Mouse (Mus musculus) hindbrain, embryonic 14.5 days (tissue): Measurements from ENCODE around the gene Fam187b. TPM values are rescaled to one million over a fixed set of nuclear protein-coding genes. Genes with fewer than 3 reads are reported as not detected.
A peak's percentile ranks its signal among the peaks of the same experiment; 100 is the strongest.

Source experiments
- ATAC-seq: fragments of 200-750 bp; cut with Nextera tagmentation; 2 replicates; pipeline ENCODE4 v1.8.0; 2017; ENCODE audit warnings: moderate number of reproducible peaks, mild to moderate bottlenecking, moderate TSS enrichment, moderate library complexity; ENCODE audit not compliant: low FRiP score
- DNase-seq: peaks from one replicate; pipeline ENCODE4 v3.0.0-alpha.2; 2015; ENCODE audit warnings: low spot score
- H3K27ac ChIP-seq: fragments of 300-500 bp; sonication (generic); 2 replicates; pipeline ENCODE4 v1.5.1; 2014; ENCODE audit warnings: mild to moderate bottlenecking, moderate library complexity
- H3K27me3 ChIP-seq: fragments of 300-500 bp; sonication (generic); 2 replicates; pipeline ENCODE4 v1.6.1; 2014; ENCODE audit warnings: mild to moderate bottlenecking, low read length, mixed read lengths; ENCODE audit not compliant: control insufficient read depth, insufficient read depth
- H3K36me3 ChIP-seq: fragments of 300-500 bp; sonication (generic); replicated peaks from 2 replicates; pipeline ENCODE4 v1.6.1; 2014; ENCODE audit not compliant: control insufficient read depth, insufficient read depth
- H3K4me1 ChIP-seq: fragments of 300-500 bp; sonication (generic); replicated peaks from 2 replicates; pipeline ENCODE4 v1.6.1; 2014; ENCODE audit warnings: antibody characterized with exemption, low read length, mixed read lengths; ENCODE audit not compliant: control insufficient read depth, insufficient read depth
- H3K4me2 ChIP-seq: fragments of 300-500 bp; sonication (generic); replicated peaks from 2 replicates; pipeline ENCODE4 v1.6.1; 2014; ENCODE audit warnings: mild to moderate bottlenecking, moderate library complexity
- H3K4me3 ChIP-seq: fragments of 300-500 bp; sonication (generic); replicated peaks from 2 replicates; pipeline ENCODE4 v1.5.1; 2014; ENCODE audit warnings: mild to moderate bottlenecking, low read length
- H3K9ac ChIP-seq: fragments of 300-500 bp; sonication (generic); 2 replicates; pipeline ENCODE4 v1.6.1; 2014
- H3K9me3 ChIP-seq: fragments of 300-500 bp; sonication (generic); 2 replicates; pipeline ENCODE4 v1.6.1; 2016; ENCODE audit warnings: low read length; ENCODE audit not compliant: control insufficient read depth
- WGBS: fragments of 180-500 bp; shearing (Covaris S2); extraction: QIAGEN DNeasy Blood & Tissue Kit; methylation state at CpG from one replicate; pipeline ENCODE4 v1.1.7; 2014; 5-methylcytosine and 5-hydroxymethylcytosine counted together
- polyA plus RNA-seq: library from polyadenylated mRNA; unstranded; fragments of >200 nt; fragmentation: Nextera tagmentation; extraction: Ambion mirVana; gene quantifications from 2 replicates; pipeline ENCODE4 v1.2.1, GENCODE M21; 2014

Fam187b gene
- polyA plus RNA-seq, 1 experiment from 2014 or later: 1.0 TPM

DNA sequence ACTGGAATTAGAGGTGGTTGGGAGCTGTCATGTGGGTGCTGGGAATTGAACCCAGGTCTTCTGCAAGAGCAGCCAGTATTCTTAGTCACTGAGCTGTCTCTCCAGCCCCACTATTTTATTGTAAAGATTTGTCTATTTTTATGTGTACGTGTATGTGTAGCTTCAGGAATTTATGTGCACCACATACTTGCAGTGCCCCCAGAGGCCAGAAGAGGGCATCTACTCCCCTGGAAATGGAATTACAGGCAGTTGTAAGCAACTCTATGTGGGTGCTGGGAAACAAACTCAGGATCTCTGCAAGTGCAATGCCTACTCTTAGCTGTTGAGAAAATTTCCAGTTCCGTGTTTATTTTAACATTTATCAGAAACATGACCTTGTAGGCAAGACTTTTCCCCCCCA, 22.9 kb downstream of the Fam187b start:
- Histone ChIP-seq H3K9me3 (no peaks in the 10 kb centered on the region), H3K4me3 (no peak overlapping the region), H3K9ac (no peak overlapping the region), H3K27me3 (no peaks in the 10 kb centered on the region), H3K4me1 (no peaks in the 10 kb centered on the region), H3K4me2 (no peak overlapping the region), H3K36me3 (no peaks in the 10 kb centered on the region), H3K27ac (no peak overlapping the region)
- ATAC-seq (no peak), DNase-seq (no peak)
- 98% methylated on average over 2 of the region's 2 CpGs for WGBS

DNA sequence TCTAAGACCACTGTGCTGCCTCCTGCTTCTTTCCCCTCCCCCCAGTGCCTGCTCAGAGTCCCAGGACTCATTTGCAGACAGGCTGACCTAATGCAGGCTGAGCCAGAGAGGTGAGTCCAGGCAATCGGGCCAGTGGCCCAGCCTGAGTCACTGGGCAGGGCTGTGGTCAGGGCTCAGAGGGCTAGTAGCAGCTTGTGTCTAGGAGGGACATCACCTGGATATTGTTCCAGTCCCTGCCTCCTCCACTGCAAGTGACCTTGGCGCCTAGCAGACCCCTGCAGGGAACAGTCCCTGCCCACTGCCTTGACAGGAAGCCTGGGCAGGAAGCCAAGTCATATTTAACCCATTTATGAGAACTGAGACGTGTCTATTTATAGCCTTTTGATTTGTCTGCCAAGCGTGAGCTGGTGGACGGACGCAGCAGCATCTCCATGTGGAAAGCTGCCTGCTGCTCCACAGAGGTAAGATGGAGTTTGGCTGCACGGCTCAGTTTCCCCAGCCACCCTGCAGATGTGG, 27.0 kb downstream of the Fam187b start:
- no peaks in the 10 kb centered on the region for H3K27me3 ChIP-seq
- H3K27ac ChIP-seq: no peak overlapping the region; the same call in 1 of the 2 replicates
- ATAC-seq: no peak
- no peaks in the 10 kb centered on the region for H3K4me1 ChIP-seq
- H3K36me3 ChIP-seq: no peaks in the 10 kb centered on the region
- H3K9ac ChIP-seq: no peak overlapping the region
- H3K4me3 ChIP-seq: no peak overlapping the region
- no peaks in the 10 kb centered on the region for H3K9me3 ChIP-seq
- 51% methylated on average over 7 of the region's 7 CpGs for WGBS
- H3K4me2 ChIP-seq: no peak overlapping the region
- peak; percentile 62 for DNase-seq

DNA sequence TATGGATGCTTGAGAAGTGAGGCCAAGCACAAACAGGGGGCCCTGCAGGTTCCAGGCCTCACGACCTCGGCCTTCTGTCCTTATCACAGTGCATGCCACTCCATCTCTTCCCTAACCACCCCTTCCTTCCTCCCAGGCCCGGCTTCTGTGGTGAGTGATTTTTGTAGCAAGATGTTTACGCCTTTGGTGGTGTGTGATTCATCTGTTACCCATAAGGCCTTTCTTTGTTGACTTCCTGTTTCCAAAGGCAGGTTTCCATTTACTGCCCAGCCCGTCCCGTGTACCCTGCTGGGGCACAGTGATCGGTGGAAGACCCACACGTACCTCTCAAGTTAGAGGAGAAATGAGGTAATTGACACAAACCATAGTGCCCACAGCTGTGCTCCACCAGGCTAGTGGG, 29.1 kb downstream of the Fam187b start:
- WGBS: 84% methylated on average over 8 of the region's 8 CpGs

DNA sequence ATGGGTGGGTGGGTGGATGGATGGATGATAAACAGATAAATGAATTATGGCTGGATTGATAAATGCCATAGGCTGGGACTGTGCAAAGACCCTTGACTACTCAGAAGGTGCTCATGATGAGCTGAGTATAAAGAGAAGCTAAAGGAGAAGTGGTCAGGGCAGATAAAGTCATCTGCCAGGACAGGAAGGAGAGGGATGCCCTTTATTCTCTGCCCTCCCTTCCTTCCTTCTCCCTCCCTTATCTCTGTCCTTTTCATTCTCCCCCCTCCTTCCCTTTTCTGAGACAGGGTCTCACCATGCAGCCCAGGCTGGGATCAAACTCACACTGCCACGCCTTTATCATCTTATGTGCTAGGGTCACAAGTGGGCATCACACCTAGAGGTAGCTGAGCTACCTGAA, 34.2 kb downstream of the Fam187b start:
- Histone ChIP-seq H3K4me3 (no peak overlapping the region), H3K4me2 (no peak overlapping the region), H3K9ac (no peak overlapping the region), H3K4me1 (no peaks in the 10 kb centered on the region), H3K9me3 (no peaks in the 10 kb centered on the region), H3K27me3 (no peaks in the 10 kb centered on the region), H3K36me3 (no peaks in the 10 kb centered on the region), H3K27ac (no peak overlapping the region)
- DNase-seq: no peak
- WGBS: 95% methylated on average over 1 of the region's 1 CpGs
- no peak for ATAC-seq

More for the DNA sequence above, 29.1 kb downstream of the Fam187b start:
- Histone ChIP-seq H3K4me2 (no peak overlapping the region), H3K4me3 (no peak overlapping the region), H3K9ac (no peak overlapping the region), H3K9me3 (no peaks in the 10 kb centered on the region), H3K36me3 (no peaks in the 10 kb centered on the region), H3K27ac (no peak overlapping the region), H3K27me3 (no peaks in the 10 kb centered on the region), H3K4me1 (no peaks in the 10 kb centered on the region)
- DNase-seq: no peak
- no peak for ATAC-seq

DNA sequence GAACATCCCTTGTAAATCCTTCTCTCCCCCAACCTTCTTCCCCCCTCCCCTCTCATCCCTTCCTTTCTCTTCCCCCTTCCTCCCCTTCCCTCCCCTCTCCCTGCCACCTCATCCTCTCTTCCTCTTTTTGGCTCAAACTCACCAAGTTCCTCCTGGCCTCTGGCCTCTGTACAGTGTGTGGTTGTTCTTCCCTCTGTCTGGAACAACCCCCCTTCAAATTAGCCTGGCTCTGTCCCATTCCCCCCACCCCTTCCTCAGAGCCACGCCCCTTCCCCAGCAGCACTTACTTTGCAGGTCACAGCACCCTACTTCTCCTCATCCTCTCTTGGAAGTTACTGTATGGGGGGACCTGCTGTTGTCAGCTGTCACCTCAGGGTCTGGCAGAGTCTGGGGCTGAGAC, 34.6 kb downstream of the Fam187b start:
- Histone ChIP-seq H3K9ac (no peak overlapping the region), H3K9me3 (no peaks in the 10 kb centered on the region), H3K4me1 (no peaks in the 10 kb centered on the region), H3K4me3 (no peak overlapping the region), H3K4me2 (no peak overlapping the region), H3K27me3 (no peaks in the 10 kb centered on the region), H3K27ac (no peak overlapping the region), H3K36me3 (no peaks in the 10 kb centered on the region)
- no peak for DNase-seq
- no peak for ATAC-seq
- 76% methylated on average over 1 of the region's 1 CpGs for WGBS

DNA sequence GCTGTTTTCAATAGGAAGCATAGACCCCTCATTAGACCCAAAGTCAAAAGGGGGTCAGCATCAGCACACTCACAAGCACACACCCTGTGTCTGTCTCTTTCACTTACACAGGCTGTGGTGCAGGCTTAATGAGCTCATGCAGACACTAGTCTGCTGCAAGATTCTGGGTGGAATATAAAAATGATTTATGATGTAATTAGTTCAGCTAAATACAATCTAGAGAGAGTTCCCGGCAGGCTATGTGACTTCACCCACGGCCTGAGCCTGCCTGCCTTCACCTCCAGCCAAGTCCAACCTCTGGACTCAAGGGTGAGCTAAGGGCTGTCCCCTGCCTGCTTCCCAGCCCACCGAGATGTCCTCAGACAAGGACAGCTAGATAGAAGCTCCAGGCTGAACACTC, 35.3 kb downstream of the Fam187b start:
- Histone ChIP-seq H3K9me3 (no peaks in the 10 kb centered on the region), H3K27ac (no peak overlapping the region), H3K36me3 (no peaks in the 10 kb centered on the region), H3K9ac (no peak overlapping the region), H3K27me3 (no peaks in the 10 kb centered on the region), H3K4me3 (no peak overlapping the region), H3K4me2 (no peak overlapping the region), H3K4me1 (no peaks in the 10 kb centered on the region)
- ATAC-seq: peak; percentile 31; the same call in 1 of the 2 replicates
- DNase-seq: no peak
- 74% methylated on average over 3 of the region's 3 CpGs for WGBS

DNA sequence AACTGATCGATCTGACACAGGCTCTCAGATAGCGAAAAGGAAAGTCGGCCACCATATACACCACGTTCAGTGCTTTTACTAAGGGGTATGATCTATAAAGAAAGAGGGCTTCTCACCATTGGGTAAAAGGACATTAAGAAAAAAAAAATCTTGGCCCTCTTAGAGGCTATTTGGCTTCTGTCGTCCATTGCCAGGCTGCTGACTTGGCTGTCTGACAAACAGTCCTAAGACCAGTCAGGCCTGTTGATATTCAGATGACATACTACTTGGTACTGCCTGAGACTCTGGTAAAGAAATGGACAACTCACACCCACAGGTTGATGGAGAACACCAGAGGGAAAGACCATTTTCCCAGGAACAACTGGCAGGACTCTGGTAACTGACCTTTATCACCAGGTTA, 39.4 kb downstream of the Fam187b start:
- WGBS: 74% methylated on average over 5 of the region's 5 CpGs

DNA sequence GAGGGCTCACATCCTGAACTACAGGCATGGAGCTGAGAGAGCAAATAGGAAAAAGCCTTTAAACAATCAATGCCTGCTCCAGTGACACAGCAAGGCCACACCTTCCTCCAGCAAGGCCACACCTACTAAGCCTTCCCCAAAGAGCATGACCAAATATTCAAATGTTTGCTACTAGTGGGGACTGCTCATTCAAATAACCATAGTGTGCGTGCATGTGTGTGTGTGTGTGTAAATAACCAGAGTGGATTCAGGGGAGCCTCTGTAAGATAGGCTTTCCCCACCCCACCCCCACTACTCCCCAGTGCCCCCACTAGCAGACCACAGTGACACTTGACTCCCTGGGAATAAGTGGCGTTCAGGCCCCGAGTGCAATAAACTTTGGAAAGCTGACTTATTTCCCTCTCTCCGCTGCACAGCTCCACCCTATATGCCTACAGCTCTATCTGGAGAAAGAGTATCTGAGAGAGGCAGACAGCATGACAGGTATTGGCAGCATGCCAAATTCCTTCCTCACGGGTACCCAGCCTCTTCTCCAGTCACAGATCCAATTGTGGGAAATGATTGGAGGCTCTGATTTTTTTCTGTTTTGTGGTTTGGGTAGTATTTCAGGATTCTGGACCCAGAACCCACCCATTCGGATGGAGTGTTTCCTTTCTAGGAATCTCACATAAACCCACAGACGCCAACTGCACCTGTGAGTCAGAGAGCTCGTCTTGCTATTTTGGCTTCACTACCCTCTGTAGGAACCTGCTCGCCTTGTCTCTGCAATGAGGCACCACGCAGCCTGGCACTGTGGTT, 43.7 kb downstream of the Fam187b start:
- no peaks in the 10 kb centered on the region for H3K27me3 ChIP-seq
- peak; percentile 21; the same call in 1 of the 2 replicates for ATAC-seq
- no peak overlapping the region for H3K4me3 ChIP-seq
- H3K4me1 ChIP-seq: no peaks in the 10 kb centered on the region
- 57% methylated on average over 10 of the region's 10 CpGs for WGBS
- no peak overlapping the region for H3K4me2 ChIP-seq
- peak; percentile 64 for DNase-seq
- no peak overlapping the region for H3K9ac ChIP-seq
- no peaks in the 10 kb centered on the region for H3K36me3 ChIP-seq
- H3K27ac ChIP-seq: no peak overlapping the region
- H3K9me3 ChIP-seq: no peaks in the 10 kb centered on the region

More for the DNA sequence above, 39.4 kb downstream of the Fam187b start:
- Histone ChIP-seq H3K9ac (no peak overlapping the region), H3K4me2 (no peak overlapping the region), H3K9me3 (no peaks in the 10 kb centered on the region), H3K36me3 (no peaks in the 10 kb centered on the region), H3K4me1 (no peaks in the 10 kb centered on the region), H3K27me3 (no peaks in the 10 kb centered on the region), H3K4me3 (no peak overlapping the region), H3K27ac (no peak overlapping the region)
- ATAC-seq (no peak), DNase-seq (no peak)

DNA sequence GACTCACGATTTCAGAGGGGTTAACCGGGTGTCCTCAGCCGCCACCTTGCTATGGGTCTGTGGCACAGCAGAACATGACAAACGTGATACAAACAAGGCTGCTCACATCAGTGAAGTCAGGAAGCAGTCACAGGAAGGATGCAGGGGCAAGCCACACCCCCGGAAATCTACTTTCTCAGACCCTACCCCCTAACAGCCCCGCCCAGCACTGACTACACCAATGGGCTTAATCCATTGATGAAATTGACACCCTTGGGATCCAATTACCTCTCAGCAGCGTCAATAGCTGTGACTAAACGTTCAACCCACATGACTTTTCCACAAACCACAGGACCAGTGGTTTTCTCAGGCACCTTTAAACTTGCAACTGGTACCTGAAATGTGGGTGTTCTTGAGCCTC, 55.0 kb downstream of the Fam187b start:
- Histone ChIP-seq H3K36me3 (no peaks in the 10 kb centered on the region), H3K4me2 (no peak overlapping the region), H3K9me3 (no peaks in the 10 kb centered on the region), H3K9ac (no peak overlapping the region), H3K4me3 (no peak overlapping the region), H3K4me1 (no peaks in the 10 kb centered on the region), H3K27ac (no peak overlapping the region), H3K27me3 (no peaks in the 10 kb centered on the region)
- DNase-seq: no peak
- no peak for ATAC-seq
- 73% methylated on average over 8 of the region's 8 CpGs for WGBS
